Mouse (Mus musculus) testis, postnatal 14 days (tissue): Measurements from ENCODE around the gene N4bp2.

ENCODE experiments used
- DNase-seq: peaks from one replicate; pipeline ENCODE4 v3.0.0; 2021; ENCODE audit warnings: low spot score

The N4bp2 gene

GRCm38 (mm10) chr5:65829059-65829458, 65.7 kb downstream of the N4bp2 start:
- DNase-seq: no peak

DNA sequence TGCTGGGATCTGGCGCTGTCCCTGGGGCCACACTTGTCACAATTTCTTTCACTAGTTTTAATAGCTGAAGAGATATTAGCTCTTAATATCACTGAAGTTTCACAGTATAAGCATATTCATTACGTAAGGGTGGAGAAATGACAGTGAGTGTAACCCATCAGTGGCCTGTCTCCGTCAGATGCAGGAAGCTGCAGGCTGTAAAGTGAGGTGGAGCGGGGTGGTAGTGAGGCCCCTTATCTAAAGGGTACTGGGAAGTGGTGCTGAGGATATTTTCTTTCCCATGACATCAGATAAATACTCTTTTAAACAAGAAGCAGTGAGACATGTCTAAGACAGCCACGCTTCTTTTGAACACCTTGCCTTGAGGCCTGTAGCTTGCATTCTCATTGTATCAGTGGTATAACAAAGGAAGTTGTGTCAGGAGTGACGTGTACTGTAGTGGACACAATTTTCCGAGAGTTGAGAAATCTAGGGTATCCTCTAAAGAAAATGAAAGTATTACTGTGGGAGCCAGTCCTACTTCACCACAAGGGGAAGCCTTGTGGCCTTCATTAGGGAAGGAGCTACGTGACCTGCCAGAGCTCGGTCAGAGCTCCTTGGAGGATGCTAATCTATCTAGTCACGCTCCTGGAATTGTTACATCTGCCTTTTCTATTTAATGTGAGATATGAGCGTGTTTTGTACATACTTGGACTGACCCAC, 68.7 kb downstream of the N4bp2 start:
- no peak for DNase-seq

DNA sequence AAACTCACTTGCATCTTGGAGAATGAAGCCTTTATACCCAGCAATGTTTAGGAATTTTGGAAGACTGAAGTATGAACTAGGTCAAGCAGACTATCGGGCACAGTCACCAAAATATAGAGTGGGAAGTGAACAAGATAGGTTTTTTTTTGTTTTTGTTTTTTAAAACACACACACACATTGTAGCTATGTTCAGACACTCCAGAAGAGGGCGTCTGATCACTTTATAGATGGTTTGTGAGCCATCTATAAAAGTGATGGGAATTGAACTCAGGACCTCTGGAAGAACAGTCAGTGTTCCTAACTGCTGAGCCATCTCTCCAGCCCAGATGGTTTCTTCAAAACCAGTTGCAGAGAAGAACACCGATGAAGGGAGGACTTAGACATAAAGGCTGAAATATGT, 69.8 kb downstream of the N4bp2 start:
- DNase-seq: no peak

GRCm38 (mm10) chr5:65833766-65834498, 70.6 kb downstream of the N4bp2 start:
- DNase-seq: no peak

DNA sequence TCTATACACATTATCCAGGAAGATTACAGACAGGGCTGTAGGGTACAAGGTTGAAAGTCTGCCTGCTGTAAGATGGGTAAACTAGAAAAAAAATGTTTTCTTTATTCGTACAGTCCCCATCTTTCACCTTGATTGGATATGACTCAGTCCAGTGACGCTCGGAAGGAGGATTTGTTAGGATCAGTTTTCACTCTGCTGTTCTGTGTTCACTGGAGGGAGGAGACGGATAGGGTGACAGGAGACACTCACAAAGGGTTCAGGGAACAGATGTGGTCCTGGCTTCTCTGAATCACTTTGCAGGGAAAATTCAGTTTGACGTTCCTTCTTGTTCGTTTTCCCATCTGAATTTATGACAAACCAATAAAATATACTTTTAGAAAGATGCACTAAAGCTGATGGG, 74.7 kb downstream of the N4bp2 start:
- no peak for DNase-seq

GRCm38 (mm10) chr5:65842947-65843346, 79.6 kb downstream of the N4bp2 start:
- no peak for DNase-seq

GRCm38 (mm10) chr5:65846534-65846933, 83.2 kb downstream of the N4bp2 start:
- no peak for DNase-seq

- DNase-seq: no peak
Measured at GRCm38 (mm10) chr5:65846958-65847357, 83.6 kb downstream of the N4bp2 start.

DNA sequence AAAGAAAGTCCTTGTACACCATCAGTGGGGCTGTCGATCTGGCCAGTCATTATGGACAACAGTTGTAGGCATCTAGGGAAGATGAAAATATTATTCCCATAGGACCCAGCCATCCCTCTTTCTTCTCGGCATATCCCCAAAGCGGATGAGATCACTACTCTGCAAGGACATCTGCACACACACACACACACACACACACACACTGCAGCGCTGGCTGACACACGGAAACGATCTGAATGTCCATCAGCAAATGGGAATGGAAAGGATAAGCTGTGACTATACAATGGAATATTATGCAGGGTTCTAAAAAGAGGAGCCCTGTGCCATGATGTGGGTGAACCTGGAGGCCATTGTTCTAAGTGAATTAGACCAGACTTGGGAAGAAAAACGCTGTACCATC, 84.3 kb downstream of the N4bp2 start:
- DNase-seq: no peak

- DNase-seq: no peak
Measured at GRCm38 (mm10) chr5:65850765-65851164, 87.4 kb downstream of the N4bp2 start.

GRCm38 (mm10) chr5:65854786-65855191, 91.5 kb downstream of the N4bp2 start:
- no peak for DNase-seq

- no peak for DNase-seq
Measured at GRCm38 (mm10) chr5:65855571-65855970, 92.2 kb downstream of the N4bp2 start.

DNA sequence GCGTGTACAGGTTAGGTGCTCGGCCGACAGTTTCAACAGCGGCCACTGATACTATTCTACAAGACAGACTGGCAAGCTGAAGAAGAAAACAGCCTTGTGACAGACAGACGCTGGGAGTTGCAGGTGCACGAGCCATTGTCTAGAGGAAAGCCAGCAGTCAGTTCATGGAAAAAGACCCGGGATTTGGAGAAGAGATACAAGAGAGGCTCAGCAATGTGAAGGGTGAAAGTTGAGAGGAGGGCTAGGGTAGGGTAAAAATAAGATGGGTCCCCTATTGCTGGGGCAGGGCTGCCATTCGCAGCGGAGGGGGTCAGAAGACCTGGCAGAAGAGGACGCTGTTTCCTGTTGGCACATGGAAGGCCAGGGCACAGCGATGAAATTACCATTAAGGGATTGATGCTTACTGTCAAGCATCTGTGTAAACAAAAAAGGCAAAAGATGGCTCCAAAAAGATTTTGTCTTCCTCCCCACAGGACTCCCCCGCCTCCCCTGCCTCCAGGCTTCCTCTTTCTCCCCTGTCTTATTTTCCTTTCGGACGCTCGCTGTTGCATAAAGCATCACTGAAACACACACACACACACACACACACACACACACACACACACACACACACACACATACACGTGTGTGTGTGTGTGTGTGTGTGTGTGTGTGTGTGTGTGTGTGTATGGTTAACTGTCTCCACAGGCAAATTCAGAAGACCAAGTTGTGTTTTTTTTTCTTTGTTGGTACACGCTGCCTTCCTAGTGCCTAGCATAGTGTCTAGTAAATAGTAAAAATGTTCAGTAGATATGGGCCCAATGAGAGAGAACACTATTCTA, 93.5 kb downstream of the N4bp2 start:
- no peak for DNase-seq

DNA sequence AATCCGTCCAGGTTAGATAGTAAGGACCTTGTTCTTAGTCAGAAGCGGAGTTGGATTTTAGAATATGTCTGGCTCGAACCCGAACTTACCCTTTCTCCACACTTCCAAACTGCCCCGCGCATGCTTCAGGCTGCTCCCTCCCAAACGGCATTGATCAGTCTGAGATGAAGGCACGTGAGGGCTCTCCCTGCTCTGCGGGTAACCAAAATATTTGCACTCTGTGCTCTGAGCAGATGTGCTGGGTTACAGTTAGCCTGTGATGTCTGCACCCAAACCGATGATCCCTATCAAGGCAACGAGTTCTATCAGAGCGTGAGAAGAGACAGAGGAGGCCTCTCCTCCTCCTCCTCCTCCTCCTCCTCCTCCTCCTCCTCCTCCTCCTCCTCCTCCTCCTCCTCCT, 94.6 kb downstream of the N4bp2 start:
- no peak for DNase-seq

DNA sequence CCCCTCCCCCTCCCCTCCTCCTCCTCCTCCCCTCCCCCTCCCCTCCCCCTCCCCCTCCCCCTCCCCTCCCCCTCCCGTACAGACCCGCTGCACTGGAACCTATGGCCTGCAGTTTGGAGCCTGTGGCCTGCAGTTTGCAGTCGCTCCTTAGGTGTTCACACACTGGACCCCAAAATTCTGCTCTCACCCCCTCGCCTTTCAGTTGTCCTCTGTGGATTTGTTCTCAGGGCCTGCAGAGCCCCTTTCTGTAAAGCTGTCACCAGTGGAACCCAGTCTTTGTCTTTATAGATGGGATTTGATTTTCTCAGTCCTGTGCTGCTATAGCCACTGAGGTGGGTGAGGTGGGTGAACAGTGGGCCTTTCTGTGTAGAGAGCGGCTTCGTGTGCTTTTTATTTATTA, 95.0 kb downstream of the N4bp2 start:
- DNase-seq: no peak

GRCm38 (mm10) chr5:65858898-65859297, 95.6 kb downstream of the N4bp2 start:
- DNase-seq: no peak

DNA sequence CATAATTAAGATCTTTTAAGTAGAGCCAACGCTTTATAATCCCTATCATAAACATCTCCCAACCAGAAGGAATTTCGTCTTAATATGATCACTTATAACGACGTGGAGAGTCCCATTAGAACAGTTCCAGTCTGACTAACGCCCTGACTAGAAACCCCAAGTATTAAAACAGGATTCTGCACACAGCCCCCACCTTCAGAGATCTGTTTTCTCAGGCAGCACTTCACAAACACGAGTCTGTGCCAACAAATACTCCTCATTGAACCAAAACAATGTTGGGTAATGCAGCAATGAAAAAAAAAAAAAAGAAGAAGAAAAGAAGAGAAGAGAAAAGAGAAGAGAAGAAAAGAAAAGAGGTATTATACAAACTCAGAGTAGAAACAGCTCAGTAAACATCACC, 96.1 kb downstream of the N4bp2 start:
- no peak for DNase-seq

- DNase-seq: no peak
Measured at GRCm38 (mm10) chr5:65860281-65861000, 97.1 kb downstream of the N4bp2 start.

DNA sequence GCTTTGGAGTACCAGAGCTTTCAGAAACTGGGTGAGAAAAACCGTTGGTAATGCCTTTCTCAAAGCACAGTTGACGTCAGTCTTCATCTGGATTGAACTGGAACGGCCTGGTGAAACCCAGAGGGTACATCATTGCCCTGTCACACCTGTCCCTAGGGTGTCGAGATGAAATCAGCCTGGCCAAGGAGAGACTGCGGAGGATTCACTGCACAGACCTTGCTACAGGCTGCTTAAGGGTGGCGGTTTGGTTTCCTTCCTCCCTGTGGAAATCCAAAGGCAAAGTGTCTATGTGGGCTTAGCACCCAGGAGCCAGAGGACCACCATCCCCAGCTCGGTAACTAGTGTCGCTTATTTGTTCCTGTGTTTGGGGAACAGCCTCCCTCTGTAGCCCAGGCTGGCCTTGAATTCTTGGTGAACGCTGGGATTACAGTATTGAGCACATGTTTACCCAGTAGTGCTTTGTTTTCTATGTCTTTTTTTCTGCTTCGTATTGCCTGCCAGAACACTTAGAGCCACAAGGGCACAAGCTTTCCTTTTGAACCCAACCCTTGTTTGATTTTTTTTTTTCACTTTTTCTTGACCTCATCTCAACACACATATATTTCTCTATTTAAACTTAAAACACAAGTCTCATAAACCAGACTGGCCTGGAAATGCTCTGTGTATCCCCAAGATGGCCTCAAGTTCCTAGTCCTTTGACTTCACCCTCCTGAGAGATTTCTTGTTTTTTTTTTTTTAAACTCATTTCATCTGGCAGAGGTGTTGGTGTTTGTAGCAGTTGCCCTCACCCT, 98.0 kb downstream of the N4bp2 start, which contains the start of gene Rhoh:
Gene Rhoh, plus strand, starts transcription at position 60 of the 791 bp plus-strand sequence.
- no peak for DNase-seq

DNA sequence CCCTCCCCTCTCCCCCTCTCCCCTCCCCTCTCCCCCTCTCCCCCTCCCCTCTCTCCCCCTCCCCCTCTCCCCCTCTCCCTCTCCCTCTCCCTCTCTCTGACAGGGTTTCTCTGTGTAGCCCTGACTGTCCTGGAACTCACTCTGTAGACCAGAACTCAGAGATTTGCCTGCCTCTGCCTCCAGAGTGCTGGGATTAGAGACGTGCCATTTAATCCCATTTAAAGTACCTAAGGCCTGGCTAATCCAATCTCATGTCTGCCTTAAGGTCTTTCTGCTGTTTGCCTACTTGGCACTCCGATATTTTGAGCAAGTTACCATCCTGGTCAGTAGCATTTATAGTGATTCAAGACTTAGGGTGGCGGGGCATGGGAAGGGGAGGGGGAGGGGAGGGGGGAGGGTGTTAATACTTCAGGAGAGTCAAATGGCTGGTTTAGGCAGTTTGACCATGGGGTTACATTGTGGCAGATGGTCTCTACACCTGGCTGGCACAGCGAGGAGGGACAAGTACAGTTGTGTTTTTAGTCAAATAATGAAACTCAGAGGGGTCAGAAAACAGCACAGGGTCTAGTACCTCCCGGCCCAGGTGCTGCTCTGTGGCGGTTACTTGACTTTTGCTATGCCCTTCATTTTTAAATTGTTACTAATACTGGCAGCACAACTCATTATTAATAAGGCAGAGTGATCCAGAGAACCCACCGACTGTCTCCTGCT, 99.1 kb downstream of the N4bp2 start:
- DNase-seq: no peak

DNA sequence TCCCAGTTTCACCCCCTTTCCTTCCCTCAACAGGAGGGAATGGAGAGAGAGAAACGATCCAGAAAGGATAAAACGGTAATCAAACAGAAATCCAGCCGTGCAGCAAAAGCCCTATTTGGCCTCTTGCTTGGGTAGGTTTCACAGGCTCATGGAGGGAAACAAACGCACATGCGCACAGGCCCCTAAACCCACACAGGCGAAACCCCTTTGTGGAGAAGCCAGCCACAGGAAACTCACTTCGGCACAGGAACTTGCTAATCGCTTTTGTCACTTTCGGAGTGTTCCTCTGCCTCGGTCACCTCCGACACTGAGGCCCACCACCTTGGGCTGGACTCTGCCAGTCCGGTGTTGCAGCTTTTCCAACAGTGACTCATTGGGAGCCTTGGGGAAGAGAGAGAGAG, 100.0 kb downstream of the N4bp2 start:
- DNase-seq: no peak
